Mouse (Mus musculus): ENCODE results near the gene Eml1.

DNA sequence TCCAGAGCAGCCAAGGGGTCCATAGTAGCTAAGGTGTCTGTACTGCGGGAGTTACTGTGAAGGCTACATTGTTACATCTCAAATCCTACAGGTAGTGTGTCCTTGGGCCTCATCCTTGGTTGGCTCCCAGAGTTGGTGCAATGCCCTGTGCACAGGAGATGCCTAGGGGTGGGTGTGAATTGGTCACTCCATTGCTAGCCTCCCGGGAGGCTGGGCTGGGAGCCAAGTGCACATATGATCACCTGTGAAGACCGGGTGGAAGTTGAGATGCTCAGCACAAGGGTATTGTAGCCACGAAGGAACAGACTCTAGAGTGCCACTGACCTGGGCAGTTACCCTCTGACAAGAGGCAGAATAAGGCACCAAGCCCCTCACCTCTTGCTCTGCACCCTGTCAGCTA lies 22.3 kb downstream of the Eml1 start:
- TF ChIP-seq POLR2A (IDR thresholded peaks at IDR 0.05; ENCODE audit: borderline replicate concordance, extremely low read depth, low read depth, low read length) = no peak
- no peak for TF ChIP-seq CTCF (IDR thresholded peaks at IDR 0.05; ENCODE audit: insufficient read depth, low read length)

All from lung, adult 2 months (tissue).